Mouse (Mus musculus) T-cell, adult 2 months (primary cell): Measurements from ENCODE around the gene Ap5b1.

ENCODE experiments used
- DNase-seq: peaks from one replicate; pipeline ENCODE4 v3.0.0; 2022; ENCODE audit warnings: low spot score

Ap5b1 gene

DNA sequence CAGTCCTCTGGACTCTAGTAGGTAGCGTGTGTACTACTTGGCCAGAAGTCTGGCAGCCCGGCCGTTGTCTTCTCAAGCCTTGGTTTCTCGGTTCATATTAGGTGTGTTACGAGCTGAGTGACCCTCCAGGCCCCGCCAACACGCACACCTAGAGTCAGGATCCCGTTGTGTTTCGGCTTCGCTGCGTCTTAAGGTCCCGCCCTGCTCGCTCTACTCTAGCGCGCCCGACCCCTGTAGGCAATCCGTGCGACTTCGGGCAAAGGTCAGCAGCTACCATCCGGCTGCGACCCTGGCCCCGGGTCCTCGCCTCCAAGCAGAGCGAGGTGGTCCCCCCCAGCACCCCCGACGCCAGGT lies 668 bp upstream of the Ap5b1 start:
- DNase-seq = no peak

DNA sequence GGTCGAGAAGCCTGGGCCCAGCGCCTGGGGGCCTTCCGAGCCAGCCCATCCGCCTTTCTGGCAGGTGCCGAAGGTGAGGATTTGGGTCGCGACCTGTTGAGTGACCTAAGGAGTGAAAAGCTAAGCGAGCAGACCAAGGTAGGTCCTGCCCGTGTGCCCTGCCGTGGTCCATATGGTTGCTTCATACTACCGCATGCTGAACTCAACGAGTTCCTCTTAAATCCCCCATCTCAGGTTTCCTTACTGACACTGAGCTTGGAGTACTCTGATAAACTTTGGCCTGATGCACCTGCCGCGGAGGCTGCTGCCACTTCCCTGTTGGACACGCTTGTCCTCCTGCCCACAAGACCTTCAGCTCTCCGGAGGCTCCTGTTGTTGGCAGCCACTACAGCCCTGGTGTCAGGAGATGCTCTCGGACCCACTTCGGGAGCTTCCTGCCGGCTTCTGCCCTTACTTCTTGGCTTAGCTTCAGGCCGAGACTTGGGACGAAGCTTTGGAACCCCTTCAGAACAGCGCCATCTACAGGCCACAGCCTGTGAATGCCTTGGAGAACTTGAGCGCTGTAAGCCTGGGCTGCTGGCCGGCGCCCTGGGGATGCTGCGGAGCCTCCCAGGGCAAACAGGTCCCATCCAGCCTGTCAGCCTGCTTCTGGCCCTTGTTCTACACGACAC lies 780 bp downstream of the Ap5b1 start:
- peak; percentile 74 for DNase-seq

- DNase-seq = no peak
Measured at GRCm38 (mm10) chr19:5569521-5569920, 1.7 kb downstream of the Ap5b1 start.

DNA sequence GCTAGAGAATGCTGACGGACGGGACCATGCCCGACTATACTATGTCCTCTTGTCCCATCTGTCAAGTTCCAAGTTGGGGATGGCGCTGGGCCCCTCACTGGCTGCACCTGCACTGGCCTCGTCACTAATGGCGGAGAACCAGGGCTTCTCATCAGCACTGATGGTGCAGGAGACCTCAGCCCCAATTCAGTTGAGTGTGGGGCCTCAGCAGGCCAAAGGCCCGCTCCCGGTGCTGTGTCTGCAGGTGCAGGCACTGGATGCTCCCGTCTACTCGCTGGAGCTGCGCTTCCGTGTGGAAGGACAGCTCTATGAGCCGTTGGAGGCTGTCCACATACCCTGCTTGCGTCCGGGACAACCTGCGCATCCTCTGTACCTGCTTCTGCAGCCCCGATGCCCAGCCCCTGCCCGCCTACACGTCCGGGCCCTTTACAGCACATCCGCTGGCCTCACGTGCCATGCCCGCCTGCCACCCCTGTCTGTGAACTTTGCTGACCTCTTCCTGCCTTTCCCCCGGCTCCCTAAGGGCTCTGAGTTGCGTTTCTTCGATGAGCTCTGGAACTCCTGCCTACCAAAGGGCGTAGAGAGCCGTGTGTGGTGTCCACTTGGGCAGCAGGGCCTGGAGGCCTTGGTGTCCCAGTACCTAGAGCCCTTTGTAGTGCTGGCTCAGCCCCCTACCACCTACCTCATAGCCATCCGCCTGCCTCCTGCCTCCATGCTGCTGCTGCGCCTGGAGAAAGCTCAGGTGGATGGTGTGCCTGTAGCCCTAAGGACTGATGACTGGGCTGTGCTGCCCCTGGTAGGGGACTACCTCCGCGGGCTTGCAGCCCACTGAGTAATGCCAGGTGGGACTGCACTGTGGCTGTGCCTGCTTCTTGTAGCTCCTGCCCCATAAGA lies 2.8 kb downstream of the Ap5b1 start:
- DNase-seq = no peak

GRCm38 (mm10) chr19:5571831-5572230 lies 4.0 kb downstream of the Ap5b1 start:
- peak; percentile 68 for DNase-seq

DNA sequence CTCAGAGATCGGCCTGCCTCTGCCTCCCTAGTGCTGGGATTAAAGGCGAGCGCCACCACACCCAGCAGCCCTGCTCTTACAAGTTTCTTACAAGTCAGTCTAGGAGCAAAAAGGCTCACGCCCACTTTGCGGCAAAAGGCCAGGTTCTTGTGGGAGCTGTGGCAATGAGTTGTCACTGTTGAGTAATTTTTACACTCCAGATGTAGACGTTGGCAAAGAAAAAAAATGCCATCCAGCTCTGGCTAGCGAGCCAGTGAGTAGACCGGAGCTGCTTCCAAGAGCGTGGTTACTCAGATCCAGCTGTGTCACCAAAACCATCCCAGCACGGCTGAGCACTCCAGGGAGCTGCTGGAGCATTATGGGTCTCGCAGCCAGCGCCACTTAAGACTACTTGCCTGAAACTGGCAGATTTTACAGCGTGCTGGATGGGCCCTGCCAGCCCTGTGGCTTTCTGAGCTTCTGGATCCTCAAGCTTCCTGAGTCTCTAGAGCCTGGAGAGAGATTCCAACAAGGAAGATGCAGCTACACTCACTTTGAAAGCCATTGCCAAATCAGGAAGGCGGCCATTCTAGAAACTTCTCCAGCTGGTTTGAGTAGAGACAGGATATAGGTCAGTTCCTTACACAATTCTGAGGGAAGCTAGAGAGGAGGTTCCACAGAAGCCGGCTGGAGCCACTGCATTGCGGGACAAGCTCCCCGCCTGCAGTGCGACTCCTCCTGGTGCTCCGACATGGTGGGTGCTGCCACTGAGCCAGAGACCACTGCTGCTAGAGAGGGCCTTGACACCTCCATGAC lies 4.7 kb downstream of the Ap5b1 start:
- DNase-seq = peak; percentile 20

DNA sequence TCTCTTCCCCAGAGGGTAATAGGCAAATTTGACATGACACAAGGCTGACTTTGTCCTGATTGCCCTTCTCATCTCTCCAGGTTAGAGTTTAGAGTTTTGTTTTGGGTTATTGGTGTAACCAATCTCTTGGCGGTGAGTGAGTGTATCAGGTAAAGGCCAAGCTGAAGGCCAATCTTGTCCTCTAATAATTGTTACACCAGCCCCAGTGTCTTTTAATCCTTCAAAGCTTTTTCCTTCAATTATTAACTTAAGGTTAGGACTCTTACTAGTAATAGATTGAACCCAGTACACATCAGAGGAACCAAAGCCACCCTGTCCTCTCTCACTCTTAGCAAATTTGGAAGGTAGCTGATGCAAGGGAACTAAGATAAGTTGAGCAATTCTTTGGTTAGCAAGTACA lies 7.5 kb downstream of the Ap5b1 start:
- no peak for DNase-seq

DNA sequence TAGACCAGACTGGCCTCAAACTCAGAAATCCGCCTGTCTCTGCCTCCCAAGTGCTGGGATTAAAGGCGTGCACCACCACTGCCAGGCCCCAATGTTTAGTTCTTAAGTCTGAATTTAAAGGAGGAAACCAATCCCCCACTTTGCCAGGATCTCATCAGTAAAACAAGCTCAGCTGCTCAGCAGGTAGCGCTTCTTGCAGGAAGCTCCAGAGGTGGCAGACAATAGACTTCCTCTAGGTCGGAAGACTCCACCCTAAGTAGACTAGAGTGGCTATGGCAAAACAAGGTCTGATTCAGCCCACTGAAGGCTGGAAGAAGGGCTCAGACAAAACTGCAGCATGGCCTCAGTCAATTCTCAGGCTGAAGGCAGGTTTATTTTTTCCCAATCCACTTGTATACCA lies 12.1 kb downstream of the Ap5b1 start:
- no peak for DNase-seq

- DNase-seq = no peak
Measured at GRCm38 (mm10) chr19:5580776-5581175, 13.0 kb downstream of the Ap5b1 start.

DNA sequence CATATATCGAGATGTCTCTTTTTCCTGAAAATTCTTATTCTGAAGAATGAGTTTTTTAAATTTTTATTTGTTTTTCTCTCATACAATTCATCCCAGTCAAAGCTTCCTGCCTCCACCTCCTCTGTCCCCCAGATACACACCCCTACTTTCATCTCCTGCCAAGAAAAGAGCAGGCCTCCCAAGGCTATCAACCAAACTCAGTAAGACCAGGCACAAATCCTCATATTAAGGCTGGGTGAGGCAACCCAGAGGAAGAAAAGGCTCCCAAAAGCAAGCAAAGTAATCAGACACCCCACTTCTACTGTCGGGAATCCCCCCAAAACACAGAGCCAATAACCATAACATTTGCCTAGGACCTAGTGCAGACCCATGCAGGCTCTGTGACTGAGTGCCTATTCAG lies 14.2 kb downstream of the Ap5b1 start:
- no peak for DNase-seq

DNA sequence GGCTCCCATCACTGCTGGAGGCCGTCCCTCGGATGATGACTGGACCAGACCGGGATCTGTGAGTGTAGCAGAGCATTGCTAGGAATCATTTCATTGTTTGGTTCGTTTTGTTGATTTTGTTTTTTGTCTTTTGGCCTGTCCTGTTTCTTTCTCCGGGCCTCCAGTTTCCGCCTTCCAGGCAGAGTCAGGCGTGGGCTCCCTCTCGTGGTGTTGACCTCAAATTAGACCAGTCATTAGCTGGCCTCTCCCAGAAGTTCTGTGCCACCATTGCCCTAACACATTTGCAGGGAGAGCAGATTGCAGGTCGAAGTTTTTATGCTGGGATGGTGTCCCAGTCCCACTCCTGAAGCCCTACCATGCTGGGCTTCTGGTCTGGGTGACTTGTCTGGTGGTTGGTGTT lies 21.3 kb downstream of the Ap5b1 start:
- DNase-seq = no peak

DNA sequence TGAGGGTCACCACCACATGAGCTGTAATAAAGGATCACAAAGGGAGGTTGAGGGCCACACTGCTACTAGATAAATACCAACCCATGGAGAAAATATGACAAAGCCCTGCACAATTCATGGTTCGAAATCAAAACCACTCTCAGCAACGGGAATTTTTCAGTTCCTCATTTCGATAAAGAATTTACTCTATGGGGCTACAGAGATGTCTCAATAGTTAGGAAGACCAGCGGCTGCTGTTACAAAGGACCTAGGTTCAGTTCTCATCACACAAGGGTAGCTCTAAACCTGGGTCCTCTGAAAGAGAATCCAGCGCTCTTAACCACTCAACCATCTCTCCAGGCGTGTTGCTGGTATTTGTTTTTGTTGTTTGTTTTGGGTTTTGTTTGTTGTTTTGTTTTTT lies 24.1 kb downstream of the Ap5b1 start:
- no peak for DNase-seq

DNA sequence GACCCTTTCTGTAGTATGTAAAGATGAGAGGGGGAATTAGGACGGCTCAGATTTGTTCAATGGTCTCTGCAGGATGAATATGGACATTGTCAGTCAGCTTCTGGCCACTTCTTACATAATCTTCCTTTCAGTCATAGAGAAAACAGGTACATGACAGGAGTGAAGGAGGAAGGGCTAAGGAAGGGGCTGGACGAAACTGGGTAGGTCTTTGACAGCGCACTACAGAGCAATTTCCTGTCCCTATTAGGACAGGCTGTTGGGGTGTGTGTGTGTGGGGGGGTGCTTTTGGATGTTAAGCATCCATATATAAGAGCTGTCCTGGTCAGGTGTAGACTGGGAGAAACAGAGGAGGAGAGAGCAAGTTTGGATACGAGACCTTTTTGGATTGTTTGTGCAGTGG lies 31.4 kb downstream of the Ap5b1 start:
- no peak for DNase-seq

DNA sequence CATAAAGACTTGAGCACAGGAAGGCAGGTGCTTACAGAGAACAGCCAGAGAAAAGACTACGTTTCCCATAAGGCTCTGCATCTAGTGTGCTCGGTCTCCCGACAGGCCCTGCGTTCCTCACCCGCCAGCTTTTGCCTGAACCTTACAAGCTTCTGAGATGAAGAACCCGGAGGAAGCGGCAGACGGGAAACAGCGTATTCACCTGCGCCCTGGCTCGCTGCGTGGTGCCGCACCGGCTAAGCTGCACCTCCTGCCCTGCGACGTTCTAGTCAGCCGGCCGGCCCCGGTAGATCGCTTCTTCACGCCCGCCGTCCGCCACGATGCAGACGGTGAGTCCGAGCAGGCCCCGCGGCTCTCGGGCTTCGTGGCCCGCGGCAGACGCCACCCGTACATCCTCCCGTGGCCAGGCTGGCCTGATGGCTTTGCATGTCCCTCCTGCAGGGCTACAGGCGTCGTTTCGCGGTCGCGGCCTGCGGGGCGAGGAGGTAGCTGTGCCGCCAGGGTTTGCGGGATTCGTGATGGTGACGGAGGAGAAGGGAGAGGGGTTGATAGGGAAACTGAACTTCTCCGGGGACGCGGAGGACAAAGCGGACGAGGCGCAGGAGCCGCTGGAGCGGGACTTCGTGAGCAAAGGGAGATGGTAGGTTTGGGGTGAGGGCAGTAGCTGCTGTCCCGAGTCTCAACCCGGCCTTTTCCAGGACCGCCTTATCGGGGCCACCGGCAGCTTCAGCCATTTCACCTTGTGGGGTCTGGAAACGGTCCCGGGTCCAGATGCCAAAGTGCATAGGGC lies 34.1 kb downstream of the Ap5b1 start, which contains the start of gene Rnaseh2c:
TSS of gene Rnaseh2c (plus strand) at position 122 of the 790 bp plus-strand sequence.
- DNase-seq = peak; percentile 89

- DNase-seq = no peak
Measured at GRCm38 (mm10) chr19:5603664-5604063, 35.8 kb downstream of the Ap5b1 start.

GRCm38 (mm10) chr19:5605126-5605525 lies 37.3 kb downstream of the Ap5b1 start:
- DNase-seq = no peak

GRCm38 (mm10) chr19:5606196-5606595 lies 38.4 kb downstream of the Ap5b1 start:
- no peak for DNase-seq

DNA sequence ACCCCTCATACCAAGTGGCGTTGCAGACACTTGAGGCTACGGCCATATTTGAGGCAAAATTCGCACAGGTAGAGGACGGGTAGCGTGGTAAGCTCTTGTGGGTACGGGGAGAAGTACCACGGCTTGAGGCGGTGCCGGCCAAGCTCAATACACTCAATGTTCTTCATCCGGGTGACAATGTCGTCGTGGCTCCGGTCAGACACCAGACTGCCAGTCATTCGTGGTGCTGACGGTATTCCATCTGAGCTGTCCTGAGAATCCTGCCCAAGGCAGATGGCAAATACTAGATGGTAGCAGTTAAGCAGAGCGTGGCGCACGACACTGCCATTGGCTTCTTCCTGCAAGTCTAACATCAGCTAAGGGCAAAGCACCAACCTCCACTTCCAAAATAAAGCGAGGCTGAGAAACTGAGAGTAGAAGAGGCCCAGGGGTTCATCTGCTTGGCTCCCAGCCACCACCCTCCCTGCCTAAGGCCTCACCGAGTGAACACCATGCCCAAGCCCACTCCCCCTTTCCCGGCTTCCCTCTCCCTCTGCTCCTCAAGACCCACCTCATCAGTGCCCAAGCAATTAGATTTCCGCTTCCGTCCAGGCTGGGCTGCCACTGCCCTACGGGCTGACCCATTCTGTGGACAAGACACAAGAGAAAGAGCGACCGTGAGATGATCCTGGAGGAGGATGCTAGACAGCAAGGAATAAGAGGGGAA lies 40.0 kb downstream of the Ap5b1 start:
- no peak for DNase-seq

- DNase-seq = no peak
Measured at GRCm38 (mm10) chr19:5608707-5609106, 40.9 kb downstream of the Ap5b1 start.

- no peak for DNase-seq
Measured at GRCm38 (mm10) chr19:5609171-5609546, 41.3 kb downstream of the Ap5b1 start.
